Mouse (Mus musculus) lung, adult 2 months (tissue): ENCODE data around the gene Lingo2.

Experiments
- CTCF ChIP-seq: fragments of 200-500 bp; IDR thresholded peaks from 2 replicates; pipeline ENCODE4 v1.5.1; 2011; ENCODE audit warnings: mild to moderate bottlenecking, low read length, control low read depth; ENCODE audit not compliant: insufficient read depth
- POLR2A ChIP-seq: fragments of 200-500 bp; IDR thresholded peaks from 2 replicates; pipeline ENCODE4 v1.6.1; 2011; ENCODE audit warnings: low read depth, mild to moderate bottlenecking, control low read depth, low read length, borderline replicate concordance; ENCODE audit errors: extremely low read depth

- TF ChIP-seq POLR2A: no peak
- no peak for TF ChIP-seq CTCF
Observed at GRCm38 (mm10) chr4:36313067-36313466, 638.5 kb downstream of the Lingo2 start.
